Mouse (Mus musculus): Measurements from ENCODE around the gene Cldn11.

Cldn11 gene

DNA sequence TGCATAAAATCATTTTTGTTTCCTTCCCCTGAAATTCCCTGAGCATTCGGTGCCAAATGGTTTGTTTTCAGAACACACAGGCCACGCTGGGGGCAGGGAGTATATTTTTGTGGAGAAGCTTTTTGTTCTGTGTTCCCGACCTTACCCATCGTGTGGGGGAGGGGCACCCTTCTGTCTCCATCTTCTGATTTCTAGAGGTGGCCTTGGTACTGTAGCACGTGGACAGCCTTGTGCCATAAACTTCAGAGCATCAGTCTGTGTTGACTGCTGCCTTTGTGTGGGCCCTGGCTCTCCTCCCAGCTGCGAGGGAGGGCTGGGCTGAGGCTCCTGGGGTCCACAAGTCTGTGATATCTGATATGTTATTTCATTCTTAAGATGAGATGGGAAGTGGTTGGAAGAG is 2.4 kb downstream of the Cldn11 start:
- in situ Hi-C loops (cut with MboI, MseI): loop anchor here (10.0 to 25.0 kb wide), 2 partner anchors 363 to 1160 kb away; no protein-coding TSS in a partner anchor

GRCm38 (mm10) chr3:31156126-31156525 is 6.4 kb downstream of the Cldn11 start:
- in situ Hi-C loops (cut with MboI, MseI): loop anchor here (5.0 to 25.0 kb wide), 3 partner anchors 46 to 1156 kb away; no protein-coding TSS in a partner anchor

GRCm38 (mm10) chr3:31157776-31158175 is 8.1 kb downstream of the Cldn11 start:
- in situ Hi-C loops (cut with MboI, MseI): loop anchor here (5.0 to 25.0 kb wide), 3 partner anchors 45 to 1155 kb away; no protein-coding TSS in a partner anchor

DNA sequence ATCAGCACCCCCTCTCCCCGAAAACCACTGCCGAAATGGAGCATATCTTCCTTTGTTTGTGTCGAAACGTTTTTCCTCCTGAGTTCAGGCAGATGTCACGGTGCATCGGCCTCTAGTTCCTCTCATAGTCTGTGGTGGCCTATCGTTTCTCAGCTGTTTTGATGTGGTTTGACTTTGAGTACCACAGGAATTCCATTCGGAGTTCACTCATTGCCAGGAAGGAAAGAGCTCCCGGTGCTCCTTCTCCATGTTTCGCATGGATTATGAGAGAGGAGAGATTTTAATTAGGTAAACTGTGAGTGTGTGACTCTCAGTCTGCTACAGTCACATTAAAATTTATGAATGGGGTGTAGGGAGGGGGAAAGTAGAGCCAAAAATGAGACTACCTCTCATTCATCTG is 10.3 kb downstream of the Cldn11 start:
- in situ Hi-C loops (cut with MboI, MseI): loop anchor here (25.0 kb wide), 1 partner anchor 1152 kb away; no protein-coding TSS in a partner anchor

GRCm38 (mm10) chr3:31161336-31161735 is 11.6 kb downstream of the Cldn11 start:
- in situ Hi-C loops (cut with MboI, MseI): loop anchor here (25.0 kb wide), 1 partner anchor 1151 kb away; no protein-coding TSS in a partner anchor

- in situ Hi-C loops (cut with MboI, MseI): loop anchor here (25.0 kb wide), 1 partner anchor 1149 kb away; no protein-coding TSS in a partner anchor
Observed at GRCm38 (mm10) chr3:31162860-31163259, 13.1 kb downstream of the Cldn11 start.

GRCm38 (mm10) chr3:31165803-31166202 is 16.1 kb downstream of the Cldn11 start:
- in situ Hi-C loops (cut with MboI, MseI): loop anchor here (25.0 kb wide), 1 partner anchor 1146 kb away; no protein-coding TSS in a partner anchor

DNA sequence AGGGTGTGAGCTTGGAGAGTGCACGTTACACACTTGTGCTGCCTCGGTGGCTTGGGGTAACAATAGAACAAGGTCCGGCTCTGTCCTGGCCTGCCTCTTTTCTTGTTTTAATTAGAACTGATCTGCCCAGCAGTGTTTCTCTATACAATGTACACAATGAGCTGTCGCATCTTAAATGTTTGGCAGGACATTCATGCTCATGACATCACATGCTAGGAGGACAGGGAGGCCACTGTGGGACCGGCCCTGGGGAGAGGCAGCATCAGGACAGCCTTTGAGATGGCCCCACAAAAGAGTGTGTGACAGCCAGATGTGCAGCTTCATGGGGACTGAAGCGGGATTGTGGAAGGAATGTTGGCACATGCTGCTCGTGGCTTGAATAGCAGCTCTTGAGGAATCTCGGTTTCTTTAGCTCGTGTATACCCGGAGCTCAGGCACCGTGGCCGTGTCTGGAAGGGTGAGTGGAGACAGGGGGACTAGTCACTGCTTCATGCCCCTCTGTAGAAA is 16.7 kb downstream of the Cldn11 start:
- in situ Hi-C loops (cut with MboI, MseI): loop anchor here (25.0 kb wide), 1 partner anchor 1146 kb away; no protein-coding TSS in a partner anchor

- in situ Hi-C loops (cut with MboI, MseI): no loop called here
Observed at GRCm38 (mm10) chr3:31190342-31190741, 40.6 kb downstream of the Cldn11 start.

DNA sequence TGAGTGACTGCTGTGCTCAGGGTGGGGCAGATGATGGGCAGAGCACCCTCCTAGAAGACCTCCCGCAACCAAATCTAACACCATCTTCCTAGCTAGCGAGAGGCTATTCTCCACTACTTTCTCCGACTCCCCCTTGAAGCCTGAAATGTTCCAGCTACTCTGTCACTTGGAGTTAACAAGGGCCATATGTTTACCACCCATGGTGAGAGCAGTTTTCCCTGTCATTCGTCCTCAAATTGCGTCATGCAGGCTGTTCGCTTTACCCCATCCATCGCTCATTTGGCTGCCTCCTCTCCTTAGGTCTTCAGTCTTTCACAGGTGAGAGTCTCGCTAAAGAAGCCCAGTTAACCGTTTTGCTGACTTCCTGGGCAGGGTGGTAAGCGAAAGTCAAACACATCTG is 41.7 kb downstream of the Cldn11 start:
- in situ Hi-C loops (cut with MboI, MseI): no loop called here

GRCm38 (mm10) chr3:31199162-31199877 is 49.6 kb downstream of the Cldn11 start:
- in situ Hi-C loops (cut with MboI, MseI): no loop called here

DNA sequence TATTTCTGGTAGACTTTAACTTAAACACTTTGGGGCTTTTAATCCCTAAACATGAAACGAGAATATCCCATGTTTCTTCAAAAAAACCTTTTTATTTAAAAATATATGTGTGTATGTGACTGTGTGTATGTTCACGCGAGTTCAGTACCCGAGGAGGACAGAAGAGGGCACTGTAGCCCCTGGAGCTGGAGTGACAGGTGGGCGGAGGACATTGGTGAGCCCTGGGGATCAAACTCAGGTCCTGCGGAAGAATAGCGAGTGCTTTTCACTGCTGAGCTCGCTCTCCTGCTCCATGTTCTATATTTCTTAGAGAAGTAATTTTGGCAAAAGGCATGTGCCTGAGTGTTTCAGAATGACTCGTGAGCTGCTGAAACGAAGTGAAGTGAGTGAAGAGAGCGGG is 54.2 kb downstream of the Cldn11 start:
- in situ Hi-C loops (cut with MboI, MseI): loop anchor here in 1 of 2 experiments (5.0 kb wide), 1 partner anchor 47 kb away; no protein-coding TSS in a partner anchor

DNA sequence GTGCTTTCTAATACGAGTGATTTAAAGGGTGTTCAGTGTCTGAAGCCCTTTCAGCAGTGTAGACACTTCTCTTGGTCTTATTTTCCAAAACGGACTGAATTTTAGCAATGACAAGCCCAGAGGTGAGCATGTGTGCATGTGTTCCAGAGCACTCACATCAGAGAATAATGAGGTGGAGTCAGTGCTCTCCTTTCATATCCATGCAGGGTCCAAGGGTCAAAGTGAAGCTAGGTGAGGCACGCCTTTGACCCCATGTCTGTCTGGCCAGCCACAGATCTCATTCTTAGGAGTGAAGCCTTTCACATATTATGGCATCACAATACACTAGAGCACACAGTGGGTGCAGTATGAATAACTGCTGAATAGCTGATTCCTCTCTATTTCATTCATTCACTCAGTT is 55.4 kb downstream of the Cldn11 start:
- in situ Hi-C loops (cut with MboI, MseI): no loop called here

DNA sequence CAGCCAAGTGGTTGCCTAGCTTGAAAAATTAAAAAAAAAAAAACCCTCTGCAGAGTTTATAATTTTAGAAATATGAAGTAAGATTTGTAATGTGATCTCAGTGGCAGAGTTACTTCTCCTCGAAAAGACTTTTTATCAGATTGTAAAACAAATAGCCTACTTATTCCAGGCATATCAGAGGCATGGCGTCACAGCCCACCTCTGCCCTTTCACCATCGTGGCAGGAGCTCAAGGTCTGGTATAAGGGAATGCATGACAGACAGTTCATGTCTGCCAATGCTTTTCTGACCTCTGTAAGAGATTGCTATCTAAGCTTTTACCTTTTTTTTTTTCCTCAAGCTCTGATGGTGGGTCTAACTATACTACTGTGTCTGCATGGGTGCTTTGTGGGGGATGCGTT is 58.3 kb downstream of the Cldn11 start:
- in situ Hi-C loops (cut with MboI, MseI): no loop called here

- in situ Hi-C loops (cut with MboI, MseI): no loop called here
Observed at GRCm38 (mm10) chr3:31208458-31208994, 58.8 kb downstream of the Cldn11 start.

- in situ Hi-C loops (cut with MboI, MseI): no loop called here
Observed at GRCm38 (mm10) chr3:31209001-31209400, 59.3 kb downstream of the Cldn11 start.

GRCm38 (mm10) chr3:31212205-31213038 is 62.7 kb downstream of the Cldn11 start:
- in situ Hi-C loops (cut with MboI, MseI): no loop called here

- in situ Hi-C loops (cut with MboI, MseI): no loop called here
Observed at GRCm38 (mm10) chr3:31213802-31214201, 64.1 kb downstream of the Cldn11 start.
